Mouse (Mus musculus): ENCODE results near the gene Mroh2a.

Mroh2a gene

GRCm38 (mm10) chr1:88276524-88277097 is 49.8 kb downstream of the Mroh2a start:
- DNase-seq (ENCODE audit: low read depth, low spot score), result no peak

- peak; percentile 100 for DNase-seq (ENCODE audit: low read depth, low spot score)
Observed at GRCm38 (mm10) chr1:88277098-88277817, 50.5 kb downstream of the Mroh2a start, which contains the start of the genes Hjurp and Trpm8. Gene Hjurp (minus strand): TSS chr1:88277633. Gene Trpm8 (plus strand): TSS chr1:88277661.

GRCm38 (mm10) chr1:88277818-88278511 is 51.2 kb downstream of the Mroh2a start:
- DNase-seq (ENCODE audit: low read depth, low spot score), result peak; percentile 55

GRCm38 (mm10) chr1:88279111-88280005 is 52.6 kb downstream of the Mroh2a start:
- DNase-seq (ENCODE audit: low read depth, low spot score), result no peak

- DNase-seq (ENCODE audit: low read depth, low spot score), result no peak
Observed at GRCm38 (mm10) chr1:88280006-88280690, 53.4 kb downstream of the Mroh2a start.

GRCm38 (mm10) chr1:88282301-88282700 is 55.5 kb downstream of the Mroh2a start:
- DNase-seq (ENCODE audit: low read depth, low spot score), result no peak

- no peak for DNase-seq (ENCODE audit: low read depth, low spot score)
Observed at GRCm38 (mm10) chr1:88283376-88284227, 56.8 kb downstream of the Mroh2a start.

- no peak for DNase-seq (ENCODE audit: low read depth, low spot score)
Observed at GRCm38 (mm10) chr1:88284228-88284945, 57.6 kb downstream of the Mroh2a start.

GRCm38 (mm10) chr1:88284946-88285320 is 58.1 kb downstream of the Mroh2a start:
- no peak for DNase-seq (ENCODE audit: low read depth, low spot score)

- DNase-seq (ENCODE audit: low read depth, low spot score), result no peak
Observed at GRCm38 (mm10) chr1:88285652-88286051, 58.9 kb downstream of the Mroh2a start.

GRCm38 (mm10) chr1:88286136-88286845 is 59.5 kb downstream of the Mroh2a start:
- DNase-seq (ENCODE audit: low read depth, low spot score), result no peak

- no peak for DNase-seq (ENCODE audit: low read depth, low spot score)
Observed at GRCm38 (mm10) chr1:88286887-88287696, 60.3 kb downstream of the Mroh2a start.

GRCm38 (mm10) chr1:88287697-88287980 is 60.9 kb downstream of the Mroh2a start:
- DNase-seq (ENCODE audit: low read depth, low spot score), result peak; percentile 74

GRCm38 (mm10) chr1:88288056-88288788 is 61.4 kb downstream of the Mroh2a start:
- no peak for DNase-seq (ENCODE audit: low read depth, low spot score)

- DNase-seq (ENCODE audit: low read depth, low spot score), result no peak
Observed at GRCm38 (mm10) chr1:88288789-88289127, 62.0 kb downstream of the Mroh2a start.

GRCm38 (mm10) chr1:88289152-88289551 is 62.4 kb downstream of the Mroh2a start:
- peak; percentile 2 for DNase-seq (ENCODE audit: low read depth, low spot score)

GRCm38 (mm10) chr1:88289917-88290316 is 63.1 kb downstream of the Mroh2a start:
- DNase-seq (ENCODE audit: low read depth, low spot score), result peak; percentile 72

- no peak for DNase-seq (ENCODE audit: low read depth, low spot score)
Observed at GRCm38 (mm10) chr1:88290511-88290910, 63.7 kb downstream of the Mroh2a start.
